Mouse (Mus musculus): ENCODE results near the gene Cep295. TPM values are rescaled to one million over a fixed set of nuclear protein-coding genes. Genes with fewer than 3 reads are reported as not detected.
A peak's percentile ranks its signal among the peaks of the same experiment; 100 is the strongest.
"Not testable (repeated sequence)": the region's sequence is repeated elsewhere in the genome, so short reads cannot be mapped to it uniquely, and the experiment has no call there.

The Cep295 gene
- 1 to 10 TPM; 5.9 to 6.1 TPM for total RNA-seq (2021)
- long read RNA-seq, experiment 1, partial matches to known transcripts, result 0 of 3 reads
- long read RNA-seq, experiment 1, other reads (novel, unspliced or antisense), result 3 of 3 reads
- long read RNA-seq, experiment 2, partial matches to known transcripts, result 0 of 1 reads
- long read RNA-seq, experiment 2, other reads (novel, unspliced or antisense), result 1 of 1 reads

- DNase-seq, result peak; percentile 96
Observed at GRCm38 (mm10) chr9:15357484-15358275, at the start of gene Cep295. Gene Cep295, minus strand, starts transcription at chr9:15357788.

- DNase-seq, result no peak
Observed at GRCm38 (mm10) chr9:15397591-15397990, 40.0 kb upstream of the Cep295 start.

- no peak for DNase-seq
Observed at GRCm38 (mm10) chr9:15395353-15395942, 37.9 kb upstream of the Cep295 start.

- DNase-seq, result no peak
Observed at GRCm38 (mm10) chr9:15387075-15387643, 29.6 kb upstream of the Cep295 start.

- no peak for DNase-seq
Observed at GRCm38 (mm10) chr9:15384266-15384665, 26.7 kb upstream of the Cep295 start.

- DNase-seq, result no peak
Observed at GRCm38 (mm10) chr9:15366260-15366659, 8.7 kb upstream of the Cep295 start.

- no peak for DNase-seq
Observed at GRCm38 (mm10) chr9:15365856-15366255, 8.3 kb upstream of the Cep295 start.

GRCm38 (mm10) chr9:15364843-15365242 is 7.3 kb upstream of the Cep295 start:
- no peak for DNase-seq

- no peak for DNase-seq
Observed at GRCm38 (mm10) chr9:15356916-15357483, 588 bp downstream of the Cep295 start.

- no peak for DNase-seq
Observed at GRCm38 (mm10) chr9:15349925-15350324, 7.7 kb downstream of the Cep295 start.

GRCm38 (mm10) chr9:15337776-15338175 is 19.8 kb downstream of the Cep295 start:
- DNase-seq, result no peak

GRCm38 (mm10) chr9:15318170-15318742 is 39.3 kb downstream of the Cep295 start:
- DNase-seq, result no peak

GRCm38 (mm10) chr9:15317223-15318169 is 40.1 kb downstream of the Cep295 start:
- DNase-seq, result no peak

GRCm38 (mm10) chr9:15316296-15316695 is 41.3 kb downstream of the Cep295 start:
- not testable (repeated sequence) for DNase-seq

GRCm38 (mm10) chr9:15314619-15315018 is 43.0 kb downstream of the Cep295 start:
- DNase-seq, result no peak

GRCm38 (mm10) chr9:15313633-15314032 is 44.0 kb downstream of the Cep295 start:
- no peak for DNase-seq

GRCm38 (mm10) chr9:15312054-15312735 is 45.4 kb downstream of the Cep295 start:
- no peak for DNase-seq

- DNase-seq, result no peak
Observed at GRCm38 (mm10) chr9:15310179-15310578, 47.4 kb downstream of the Cep295 start.

GRCm38 (mm10) chr9:15309425-15309824 is 48.2 kb downstream of the Cep295 start:
- no peak for DNase-seq

- no peak for DNase-seq
Observed at GRCm38 (mm10) chr9:15308254-15308653, 49.3 kb downstream of the Cep295 start.

All from gastrocnemius, postnatal 25 days (tissue).